Mouse (Mus musculus) natural killer cell, adult 2 months (primary cell): ENCODE data around the gene Ppp4r2.

Experiments used
- DNase-seq, 2 experiments: peaks; one replicate each; pipeline ENCODE4 v3.0.0; 2022; ENCODE audit warnings: low spot score in 2 of 2

Ppp4r2 gene

DNA sequence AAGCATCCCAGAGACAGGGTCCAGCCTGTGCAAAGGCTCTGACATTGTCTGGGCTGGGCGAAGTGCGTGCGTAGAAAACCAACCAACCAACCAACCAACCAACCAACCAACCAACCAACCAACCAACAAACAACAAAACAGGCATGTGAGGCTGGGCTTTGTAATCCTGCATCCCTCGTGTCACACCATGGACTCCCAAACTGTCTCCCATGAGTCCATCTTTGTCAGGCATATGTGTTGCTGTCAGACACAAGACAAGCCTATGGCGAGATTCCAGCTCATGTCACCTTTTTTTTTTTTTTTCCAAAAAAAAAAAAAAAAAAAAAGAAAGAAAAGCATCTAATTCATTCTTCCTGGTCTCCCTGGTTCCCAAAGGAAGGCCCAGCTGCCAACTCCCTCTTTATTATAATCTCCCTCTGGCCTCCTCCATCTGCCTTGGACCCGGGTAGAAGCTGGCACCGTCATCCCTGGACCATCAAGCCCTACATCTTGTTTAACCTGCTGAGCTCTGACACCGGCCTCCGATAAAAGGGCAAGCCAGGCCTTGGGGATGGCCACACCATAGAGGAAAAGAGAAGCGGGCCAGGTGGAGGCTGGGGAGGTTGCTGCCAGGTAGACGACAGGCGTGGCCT is 51.3 kb downstream of the Ppp4r2 start:
- DNase-seq: no peak

DNA sequence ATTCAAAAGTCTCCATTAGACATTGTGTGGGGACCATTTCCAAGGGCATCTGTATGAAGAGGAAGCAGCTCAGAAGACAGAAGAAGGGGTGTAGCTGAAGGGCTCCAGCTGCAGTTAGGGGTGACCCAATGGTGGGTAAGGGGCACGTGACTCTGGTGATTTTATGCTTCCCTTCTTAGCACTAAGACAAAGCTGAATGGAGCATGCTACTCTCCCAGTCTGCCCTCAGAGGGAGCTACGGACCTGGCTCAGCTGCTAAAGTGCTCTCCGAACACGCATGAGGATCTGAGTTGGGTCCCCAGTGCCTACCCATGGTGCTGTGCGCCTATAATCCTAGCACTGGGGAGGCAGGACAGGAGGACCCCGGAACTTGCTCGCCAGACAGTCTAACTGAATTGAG is 52.0 kb downstream of the Ppp4r2 start:
- DNase-seq: no peak

DNA sequence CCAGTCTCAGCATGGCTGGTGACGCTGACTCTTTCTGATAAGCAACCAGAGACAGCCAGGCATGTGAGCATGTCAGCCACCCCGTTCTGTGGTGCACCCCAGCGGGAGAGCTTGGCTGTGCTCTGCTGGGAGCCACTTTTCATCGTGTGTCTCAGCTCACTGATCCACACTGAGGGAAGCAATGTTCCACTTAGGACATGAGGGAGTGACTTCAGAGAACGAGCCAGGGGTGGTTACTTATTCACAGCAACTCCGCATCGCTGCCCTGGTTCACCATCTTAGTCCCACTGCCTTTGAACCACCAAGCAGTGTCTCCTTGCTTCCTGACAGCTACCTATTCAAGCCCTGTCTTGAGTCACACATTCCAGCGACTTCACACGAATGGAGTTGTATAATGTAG is 53.6 kb downstream of the Ppp4r2 start:
- no peak for DNase-seq

DNA sequence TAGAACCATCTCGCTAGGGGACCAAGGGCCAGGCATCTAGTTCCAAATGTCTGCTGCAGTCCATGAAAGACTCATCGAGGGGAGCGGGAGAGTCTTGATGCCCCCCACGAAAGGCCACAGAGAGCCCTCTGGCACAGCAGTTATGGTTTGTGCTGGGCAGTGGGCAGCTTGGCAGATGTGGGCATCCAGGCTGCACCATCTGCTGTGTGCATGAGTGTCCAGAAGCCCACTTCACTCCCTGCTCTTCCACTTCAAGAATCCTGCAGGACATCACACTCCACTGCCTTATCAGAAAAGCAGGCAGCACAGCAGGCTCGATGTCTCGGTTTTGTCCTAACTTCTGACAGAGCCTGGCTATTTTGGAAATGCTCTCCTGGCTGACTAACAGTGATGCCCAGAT is 55.9 kb downstream of the Ppp4r2 start:
- no peak for DNase-seq

DNA sequence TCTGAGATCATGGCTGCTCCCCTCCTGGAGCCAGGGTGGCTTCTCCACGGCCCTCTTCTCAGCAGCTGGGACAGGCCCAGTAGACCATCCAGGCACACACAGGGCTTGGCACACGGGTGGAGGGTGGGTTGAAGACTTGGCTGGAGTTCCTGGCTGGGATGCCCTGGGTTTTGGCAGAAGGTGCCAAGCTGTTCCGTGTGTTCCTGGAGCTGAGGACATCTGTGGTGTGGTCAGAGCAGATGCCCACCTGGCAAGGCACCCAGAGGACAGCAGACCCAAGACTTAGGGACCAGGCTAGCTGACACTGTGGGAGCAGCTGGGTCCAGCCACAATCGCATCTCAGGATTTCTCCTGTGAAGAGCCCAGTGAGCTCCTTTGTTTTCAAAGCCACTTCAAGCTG is 59.1 kb downstream of the Ppp4r2 start:
- DNase-seq: no peak

DNA sequence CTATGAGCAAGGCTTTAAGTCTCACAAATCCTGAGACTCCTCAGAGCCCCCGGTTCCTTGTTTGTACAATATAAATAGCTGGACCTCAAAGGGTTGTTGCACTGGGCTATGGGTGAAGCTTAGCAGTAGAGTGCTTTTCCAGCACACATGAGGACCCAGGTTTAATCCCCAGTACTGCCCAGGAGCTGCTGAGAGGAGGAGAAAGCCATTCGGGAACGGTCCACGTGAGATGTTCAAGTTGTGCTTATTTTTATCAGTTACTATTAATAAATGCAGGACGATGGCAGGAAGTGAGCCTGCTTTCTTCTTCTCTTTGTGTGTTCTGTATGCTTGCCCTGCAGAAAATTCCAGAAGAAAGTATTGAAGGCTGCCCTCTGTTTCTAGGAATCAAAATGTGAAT is 59.7 kb downstream of the Ppp4r2 start:
- no peak for DNase-seq

DNA sequence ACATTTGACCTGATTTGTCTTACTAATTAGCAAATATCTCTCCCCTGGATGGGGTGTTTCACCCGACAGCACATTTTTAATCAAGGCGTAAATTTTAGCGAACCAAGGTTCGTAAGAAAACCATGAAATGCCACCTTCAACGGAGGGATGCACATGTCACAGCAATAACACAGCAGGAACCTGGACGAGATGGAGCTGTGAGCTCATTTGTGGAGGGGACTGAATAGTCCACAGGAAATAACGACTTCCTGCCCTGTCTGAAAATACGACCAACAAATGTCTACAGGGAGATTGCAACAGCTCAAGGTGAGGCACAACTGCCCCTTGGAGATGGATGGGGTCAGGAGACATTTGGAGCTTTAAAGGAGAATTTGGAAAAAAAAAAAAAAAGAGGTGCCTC is 61.8 kb downstream of the Ppp4r2 start:
- no peak for DNase-seq

DNA sequence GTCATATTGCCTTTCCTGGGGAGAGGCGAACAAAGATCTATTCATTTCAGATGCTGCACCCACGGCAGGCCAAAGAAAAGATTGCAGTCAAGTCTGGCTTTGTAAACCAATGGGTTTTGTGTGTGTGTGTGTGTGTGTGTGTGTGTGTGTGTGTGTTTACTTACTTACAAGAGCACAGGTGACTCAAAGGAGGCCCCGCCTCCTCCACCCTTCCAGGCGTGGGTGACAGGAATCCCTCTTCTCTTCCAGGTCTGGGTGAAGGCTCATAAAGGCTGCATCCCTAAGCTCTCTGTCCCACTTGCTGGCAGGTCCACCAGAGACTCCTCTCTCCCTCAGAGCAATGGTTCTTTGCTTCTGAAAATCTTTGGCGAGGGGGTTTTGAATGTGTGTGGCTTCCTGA is 63.5 kb downstream of the Ppp4r2 start:
- no peak for DNase-seq

DNA sequence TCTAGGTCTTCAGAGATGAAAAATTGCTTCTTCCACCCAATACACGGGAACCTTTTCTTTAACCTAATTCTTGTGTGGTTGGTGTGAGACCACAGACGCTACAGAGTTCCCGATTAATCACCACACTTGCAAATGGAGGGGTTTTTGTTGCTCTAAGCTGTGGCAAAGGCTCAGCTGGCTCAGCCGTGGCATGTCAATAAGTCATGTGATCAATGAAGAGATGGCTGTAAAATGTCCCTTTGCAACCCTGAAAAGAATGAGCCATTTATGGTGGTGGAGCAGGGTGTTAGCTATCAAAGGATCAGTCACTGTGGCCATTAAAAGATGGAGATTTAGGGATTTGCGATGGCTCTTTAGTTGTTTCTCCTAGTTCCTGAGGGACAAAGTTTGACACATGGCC is 71.0 kb downstream of the Ppp4r2 start:
- no peak for DNase-seq

DNA sequence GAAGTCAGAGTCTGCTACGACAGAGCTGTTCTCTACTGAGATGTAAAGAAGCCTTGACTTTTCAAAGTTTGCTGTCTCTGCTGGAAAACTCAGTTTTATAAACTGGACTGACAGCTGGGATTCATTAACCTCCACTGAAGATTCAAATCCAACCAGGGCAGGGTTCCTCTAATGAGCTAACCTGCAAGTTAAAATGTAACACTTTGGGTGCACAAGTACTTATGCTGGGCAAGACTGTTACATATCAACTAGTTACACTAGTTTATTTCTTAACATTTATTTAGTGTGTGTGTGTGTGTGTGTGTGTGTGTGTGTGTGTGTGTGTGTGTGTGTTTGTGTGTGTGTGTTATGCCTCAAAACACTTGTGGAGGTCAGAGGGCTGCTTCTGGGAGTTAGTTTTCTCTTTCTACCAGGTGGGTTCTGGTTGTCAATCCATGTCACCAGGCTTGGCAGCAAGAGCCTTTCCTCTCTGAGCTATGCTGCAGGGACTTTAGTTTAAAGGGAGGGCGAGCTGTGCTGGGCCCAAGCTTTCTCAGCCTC is 76.8 kb downstream of the Ppp4r2 start:
- DNase-seq: no peak
